Mouse (Mus musculus) hindbrain, embryonic 14.5 days (tissue): ENCODE measurements around the gene Jade1. TPM values are rescaled to one million over a fixed set of nuclear protein-coding genes. Genes with fewer than 3 reads are reported as not detected.

Experiments
- ATAC-seq: fragments of 200-750 bp; cut with Nextera tagmentation; 2 replicates; pipeline ENCODE4 v1.8.0; 2017; ENCODE audit warnings: moderate number of reproducible peaks, mild to moderate bottlenecking, moderate TSS enrichment, moderate library complexity; ENCODE audit not compliant: low FRiP score
- DNase-seq: peaks from one replicate; pipeline ENCODE4 v3.0.0-alpha.2; 2015; ENCODE audit warnings: low spot score
- H3K27ac ChIP-seq: fragments of 300-500 bp; sonication (generic); 2 replicates; pipeline ENCODE4 v1.5.1; 2014; ENCODE audit warnings: mild to moderate bottlenecking, moderate library complexity
- H3K27me3 ChIP-seq: fragments of 300-500 bp; sonication (generic); 2 replicates; pipeline ENCODE4 v1.6.1; 2014; ENCODE audit warnings: mild to moderate bottlenecking, low read length, mixed read lengths; ENCODE audit not compliant: control insufficient read depth, insufficient read depth
- H3K36me3 ChIP-seq: fragments of 300-500 bp; sonication (generic); replicated peaks from 2 replicates; pipeline ENCODE4 v1.6.1; 2014; ENCODE audit not compliant: control insufficient read depth, insufficient read depth
- H3K4me1 ChIP-seq: fragments of 300-500 bp; sonication (generic); replicated peaks from 2 replicates; pipeline ENCODE4 v1.6.1; 2014; ENCODE audit warnings: antibody characterized with exemption, low read length, mixed read lengths; ENCODE audit not compliant: control insufficient read depth, insufficient read depth
- H3K4me2 ChIP-seq: fragments of 300-500 bp; sonication (generic); replicated peaks from 2 replicates; pipeline ENCODE4 v1.6.1; 2014; ENCODE audit warnings: mild to moderate bottlenecking, moderate library complexity
- H3K4me3 ChIP-seq: fragments of 300-500 bp; sonication (generic); replicated peaks from 2 replicates; pipeline ENCODE4 v1.5.1; 2014; ENCODE audit warnings: mild to moderate bottlenecking, low read length
- H3K9ac ChIP-seq: fragments of 300-500 bp; sonication (generic); 2 replicates; pipeline ENCODE4 v1.6.1; 2014
- H3K9me3 ChIP-seq: fragments of 300-500 bp; sonication (generic); 2 replicates; pipeline ENCODE4 v1.6.1; 2016; ENCODE audit warnings: low read length; ENCODE audit not compliant: control insufficient read depth
- WGBS: fragments of 180-500 bp; shearing (Covaris S2); extraction: QIAGEN DNeasy Blood & Tissue Kit; methylation state at CpG from one replicate; pipeline ENCODE4 v1.1.7; 2014; 5-methylcytosine and 5-hydroxymethylcytosine counted together
- polyA plus RNA-seq: library from polyadenylated mRNA; unstranded; fragments of >200 nt; fragmentation: Nextera tagmentation; extraction: Ambion mirVana; gene quantifications from 2 replicates; pipeline ENCODE4 v1.2.1, GENCODE M21; 2014

Jade1 gene
- polyA plus RNA-seq, 1 experiment from 2014 or later, result 13.3 TPM

DNA sequence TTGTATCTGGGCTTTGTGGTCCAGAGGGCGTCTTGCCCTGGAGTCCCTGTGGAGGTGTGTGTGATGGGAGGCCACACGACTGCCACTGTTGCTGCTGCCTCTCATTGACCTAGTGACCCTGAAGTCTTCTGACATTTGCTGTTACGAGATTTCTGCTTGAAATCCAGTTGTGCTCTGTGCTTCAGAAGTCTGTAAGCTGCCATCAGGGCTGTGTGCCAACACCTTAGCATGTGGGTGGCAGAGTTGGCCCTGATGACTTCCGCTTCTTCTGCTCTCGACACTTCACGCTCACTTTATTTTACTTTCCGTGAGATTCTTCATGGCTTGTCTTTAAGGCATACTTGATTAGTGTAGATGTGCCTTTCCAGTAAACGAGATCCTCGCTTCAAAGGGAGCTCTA lies 42.9 kb downstream of the Jade1 start:
- Histone ChIP-seq H3K4me2 (no peak overlapping the region), H3K9ac (no peak overlapping the region), H3K9me3 (no peaks in the 10 kb centered on the region), H3K36me3 (peaks cover 46% of the 10 kb centered on the region), H3K4me3 (no peak overlapping the region), H3K4me1 (peaks cover 5% of the 10 kb centered on the region), H3K27ac (no peak overlapping the region), H3K27me3 (no peaks in the 10 kb centered on the region)
- no peak for ATAC-seq
- no peak for DNase-seq
- 76% methylated on average over 9 of the region's 9 CpGs for WGBS

DNA sequence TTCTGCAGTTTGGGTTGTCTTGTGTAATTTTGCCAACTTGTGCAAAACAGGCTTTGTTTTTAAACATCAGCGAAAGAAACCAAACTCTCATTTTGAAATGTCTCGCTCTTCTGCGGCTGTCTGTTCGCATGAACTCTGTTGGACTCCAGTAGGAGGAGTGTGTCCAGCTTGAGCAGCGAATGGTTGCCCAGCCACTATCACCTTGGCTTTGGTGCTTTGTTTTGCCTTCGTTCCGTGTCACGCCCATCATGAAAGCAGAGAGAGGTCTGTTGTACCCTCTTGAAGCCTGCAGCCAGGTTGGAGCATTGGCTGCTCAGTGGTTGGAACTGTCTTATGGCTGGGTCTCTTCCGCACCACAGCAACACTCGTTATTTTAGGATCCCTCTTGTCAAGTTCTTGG lies 43.7 kb downstream of the Jade1 start:
- Histone ChIP-seq H3K27ac (no peak overlapping the region), H3K36me3 (peaks cover 41% of the 10 kb centered on the region), H3K4me3 (no peak overlapping the region), H3K27me3 (no peaks in the 10 kb centered on the region), H3K9ac (no peak overlapping the region), H3K4me2 (no peak overlapping the region), H3K4me1 (peaks cover 13% of the 10 kb centered on the region), H3K9me3 (no peaks in the 10 kb centered on the region)
- no peak for ATAC-seq
- 92% methylated on average over 10 of the region's 10 CpGs for WGBS
- DNase-seq, result no peak

- no peaks in the 10 kb centered on the region for H3K9me3 ChIP-seq
- peak; percentile 50 for DNase-seq
- H3K36me3 ChIP-seq, result peaks cover 41% of the 10 kb centered on the region
These were observed 44.5 kb downstream of the Jade1 start for GRCm38 (mm10) chr3:41599806-41600589.

DNA sequence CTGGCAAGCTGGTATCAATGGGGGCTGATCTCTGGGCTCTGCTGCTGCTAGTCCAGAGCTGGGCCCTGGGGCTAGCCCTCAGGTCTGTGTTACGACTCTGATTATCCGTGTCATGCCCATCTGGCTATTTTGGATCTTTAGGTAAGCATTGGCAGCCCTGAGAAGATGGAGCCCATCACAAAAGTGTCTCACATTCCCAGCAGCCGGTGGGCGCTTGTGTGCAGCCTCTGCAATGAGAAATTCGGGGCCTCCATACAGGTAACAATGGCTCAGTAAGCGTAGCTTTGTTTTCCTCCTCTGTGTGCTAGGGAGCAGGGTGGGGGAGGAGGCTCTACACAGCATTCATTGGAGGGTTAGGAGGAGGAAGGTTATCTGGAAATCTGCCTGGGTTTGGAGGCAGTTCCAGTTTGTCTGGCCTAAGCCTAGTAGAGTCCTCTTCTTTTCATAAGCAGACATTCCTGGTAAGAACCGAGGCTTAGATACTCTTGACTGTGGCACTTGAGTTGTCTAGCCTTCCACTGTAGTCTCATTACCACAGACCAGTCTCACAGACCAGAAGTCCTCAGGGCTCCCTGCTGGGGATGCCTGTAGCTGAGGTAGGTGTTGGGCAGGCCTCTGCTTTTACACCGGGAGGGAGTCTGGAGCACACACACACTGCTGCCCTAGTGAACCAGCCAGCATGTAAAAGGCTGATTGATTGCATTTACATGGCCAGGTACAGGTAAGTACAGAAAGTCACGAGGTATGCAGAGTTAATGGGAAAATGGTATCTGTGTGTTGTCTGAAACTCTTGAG lies 45.9 kb downstream of the Jade1 start:
- Histone ChIP-seq H3K27me3 (no peaks in the 10 kb centered on the region), H3K27ac (no peak overlapping the region), H3K4me1 (peaks cover 22% of the 10 kb centered on the region), H3K9me3 (no peaks in the 10 kb centered on the region), H3K4me2 (no peak overlapping the region), H3K9ac (no peak overlapping the region), H3K36me3 (peaks cover 30% of the 10 kb centered on the region), H3K4me3 (no peak overlapping the region)
- WGBS, result 77% methylated on average over 9 of the region's 9 CpGs
- DNase-seq (no peak), ATAC-seq (no peak)

More at GRCm38 (mm10) chr3:41599806-41600589, 44.5 kb downstream of the Jade1 start:
- Histone ChIP-seq H3K27me3 (no peaks in the 10 kb centered on the region), H3K27ac (no peak overlapping the region), H3K4me2 (no peak overlapping the region), H3K4me1 (peaks cover 15% of the 10 kb centered on the region), H3K4me3 (no peak overlapping the region), H3K9ac (no peak overlapping the region)
- ATAC-seq, result no peak
- WGBS, result 76% methylated on average over 14 of the region's 14 CpGs

- Histone ChIP-seq H3K4me3 (no peak overlapping the region), H3K9ac (0 out of 2 replicates have a peak overlapping the region, but pooled peaks have one; percentile 10), H3K4me1 (peaks cover 22% of the 10 kb centered on the region), H3K27ac (peak overlapping the region; percentile 53; the same call in 1 of the 2 replicates), H3K4me2 (no peak overlapping the region), H3K9me3 (no peaks in the 10 kb centered on the region), H3K36me3 (peaks cover 15% of the 10 kb centered on the region), H3K27me3 (no peaks in the 10 kb centered on the region)
- ATAC-seq (no peak; the same call in 1 of the 2 replicates), DNase-seq (peak; percentile 40)
- WGBS, result 54% methylated on average over 10 of the region's 10 CpGs
These were observed 47.4 kb downstream of the Jade1 start for GRCm38 (mm10) chr3:41602933-41603332.

DNA sequence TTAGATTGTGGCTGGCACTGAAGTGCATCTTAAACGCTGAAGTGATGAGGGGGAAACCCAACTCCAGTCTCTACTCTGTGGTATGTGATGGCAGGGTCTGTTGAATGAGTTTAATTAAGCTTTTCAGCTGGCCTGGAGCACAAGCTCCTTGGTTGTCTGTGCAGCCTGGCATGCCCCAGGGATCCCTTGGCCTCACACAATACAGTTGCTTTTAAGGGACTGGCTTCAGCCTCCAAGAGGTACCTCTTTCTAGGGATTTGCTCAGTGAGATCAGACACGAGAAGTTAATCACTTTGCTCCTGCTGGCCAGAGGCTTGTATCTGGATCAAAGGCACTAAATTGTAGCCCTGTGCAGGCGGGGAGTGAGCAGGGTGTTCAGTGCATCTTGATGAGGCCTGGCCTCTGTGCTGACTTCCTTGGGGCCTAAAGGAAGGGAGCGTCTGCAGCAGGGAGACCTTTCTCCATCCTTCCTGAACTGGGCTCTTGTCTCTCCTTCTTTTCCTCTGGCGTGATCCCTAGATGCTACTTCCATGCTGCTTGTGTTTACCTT lies 48.0 kb downstream of the Jade1 start:
- Histone ChIP-seq H3K9me3 (no peaks in the 10 kb centered on the region), H3K4me2 (no peak overlapping the region), H3K4me3 (no peak overlapping the region), H3K36me3 (peaks cover 8% of the 10 kb centered on the region), H3K27me3 (no peaks in the 10 kb centered on the region), H3K4me1 (peaks cover 22% of the 10 kb centered on the region), H3K9ac (0 out of 2 replicates have a peak overlapping the region, but pooled peaks have one; percentile 10), H3K27ac (peak overlapping the region; percentile 53)
- no peak for DNase-seq
- WGBS, result 41% methylated on average over 5 of the region's 5 CpGs
- peak; percentile 22; the same call in 1 of the 2 replicates for ATAC-seq

DNA sequence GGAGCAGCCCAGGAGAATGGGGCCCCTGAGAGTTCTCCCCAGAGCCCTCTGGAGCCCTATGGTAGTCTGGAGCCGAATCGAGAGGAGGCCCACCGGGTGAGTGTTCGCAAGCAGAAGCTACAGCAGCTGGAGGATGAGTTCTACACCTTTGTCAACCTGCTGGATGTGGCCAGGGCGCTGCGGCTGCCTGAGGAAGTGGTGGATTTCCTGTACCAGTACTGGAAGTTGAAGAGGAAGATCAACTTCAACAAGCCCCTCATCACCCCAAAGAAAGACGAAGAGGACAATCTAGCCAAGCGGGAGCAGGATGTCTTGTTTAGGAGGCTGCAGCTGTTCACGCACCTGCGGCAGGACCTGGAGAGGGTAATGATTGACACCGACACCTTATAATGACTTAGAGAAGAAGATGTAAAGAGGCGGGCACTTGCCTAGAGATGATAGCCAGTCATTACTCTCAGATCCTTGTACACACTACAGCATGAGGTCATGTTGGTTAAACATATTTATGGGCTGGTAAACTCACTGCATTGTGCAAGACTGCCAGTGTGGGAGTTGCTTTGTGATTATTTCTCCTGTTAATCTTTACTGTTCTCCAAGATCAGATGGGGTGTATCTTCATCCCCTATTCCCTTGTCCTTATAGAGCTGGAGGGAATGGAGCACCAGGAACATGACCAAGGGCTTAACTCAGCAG lies 49.2 kb downstream of the Jade1 start:
- peaks cover 17% of the 10 kb centered on the region for H3K36me3 ChIP-seq
- no peak overlapping the region for H3K4me2 ChIP-seq
- no peak for ATAC-seq
- H3K4me3 ChIP-seq, result no peak overlapping the region
- H3K9ac ChIP-seq, result no peak overlapping the region
- H3K4me1 ChIP-seq, result peaks cover 22% of the 10 kb centered on the region
- DNase-seq, result no peak
- H3K27ac ChIP-seq, result no peak overlapping the region
- H3K27me3 ChIP-seq, result no peaks in the 10 kb centered on the region
- 94% methylated on average over 12 of the region's 12 CpGs for WGBS
- H3K9me3 ChIP-seq, result no peaks in the 10 kb centered on the region

- peak; percentile 47 for ATAC-seq
- Histone ChIP-seq H3K27ac (0 out of 2 replicates have a peak overlapping the region, but pooled peaks have one; percentile 10), H3K9ac (no peak overlapping the region), H3K4me2 (no peak overlapping the region), H3K36me3 (peaks cover 27% of the 10 kb centered on the region), H3K4me1 (peaks cover 22% of the 10 kb centered on the region), H3K9me3 (no peaks in the 10 kb centered on the region), H3K4me3 (no peak overlapping the region), H3K27me3 (no peaks in the 10 kb centered on the region)
- DNase-seq, result no peak
- 72% methylated on average over 13 of the region's 13 CpGs for WGBS
These were observed 50.2 kb downstream of the Jade1 start for GRCm38 (mm10) chr3:41605601-41606329.
